Mouse (Mus musculus) right cerebral cortex, postnatal 25 days (tissue): ENCODE data around the gene Rpl5.

Experiments
- DNase-seq: peaks from one replicate; pipeline ENCODE4 v3.0.0; 2022

Rpl5 gene

GRCm38 (mm10) chr5:107946475-107946874 lies 46.2 kb downstream of the Rpl5 start:
- DNase-seq = no peak

DNA sequence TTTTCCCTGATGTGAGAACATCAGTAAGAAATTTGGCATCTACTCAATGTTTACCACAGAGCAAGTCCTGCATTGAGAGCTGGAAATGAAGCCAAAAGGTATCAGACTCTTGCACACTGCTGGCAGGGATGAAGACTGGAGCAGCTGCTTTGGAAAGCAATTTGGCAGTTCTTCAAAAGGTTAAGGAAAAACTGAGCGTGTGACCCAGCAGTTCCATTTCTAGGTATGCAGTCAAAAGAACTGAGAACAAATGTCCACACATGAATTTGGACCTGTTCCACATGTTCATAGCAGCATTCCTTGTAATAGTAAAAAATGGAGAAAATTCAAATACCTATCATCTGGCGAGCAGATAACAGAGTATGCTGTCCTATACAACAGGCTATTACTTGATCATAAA lies 47.2 kb downstream of the Rpl5 start:
- DNase-seq = no peak

DNA sequence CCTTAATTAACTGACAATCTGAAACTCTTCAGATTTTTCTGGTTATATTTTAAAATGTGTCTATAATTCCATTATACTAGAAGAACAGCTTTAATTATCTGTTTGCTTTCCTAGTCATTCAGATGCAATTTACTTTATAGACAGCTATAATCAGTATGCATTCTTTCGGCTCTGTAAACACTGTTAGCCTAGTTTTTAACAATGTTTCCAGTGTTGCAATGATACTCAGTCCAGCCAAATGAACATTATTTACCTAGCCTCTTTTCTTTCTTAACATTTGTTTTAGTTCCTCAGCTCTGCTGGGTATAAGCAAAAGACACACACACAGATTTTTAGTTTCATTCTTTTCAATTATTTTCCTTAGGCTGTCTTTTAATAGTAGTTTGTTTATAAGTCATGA lies 48.6 kb downstream of the Rpl5 start:
- DNase-seq = no peak

DNA sequence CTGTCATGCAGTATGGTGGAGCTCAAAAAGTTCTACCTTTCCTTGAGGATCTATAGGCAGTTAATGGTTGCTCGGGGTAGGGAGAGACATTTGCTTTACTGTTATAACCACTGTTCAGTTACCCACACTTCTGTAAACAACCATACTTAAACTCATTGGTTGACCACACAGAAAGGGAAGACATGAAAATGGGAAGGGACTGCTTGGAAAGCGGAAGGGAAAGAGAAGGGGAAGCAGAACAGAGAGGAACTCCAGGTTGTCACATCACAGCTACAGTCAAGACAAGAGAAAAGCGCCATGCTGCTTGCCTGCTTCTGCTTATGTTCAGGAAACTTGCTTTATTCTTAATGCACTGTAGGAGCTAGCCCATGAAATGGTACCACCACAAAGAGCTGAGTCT lies 49.3 kb downstream of the Rpl5 start:
- DNase-seq = no peak

GRCm38 (mm10) chr5:107950643-107951042 lies 50.3 kb downstream of the Rpl5 start:
- no peak for DNase-seq
